Mouse (Mus musculus) frontal cortex, adult 2 months (tissue): ENCODE results near the gene Stx1b. TPM values are rescaled to one million over a fixed set of nuclear protein-coding genes. Genes with fewer than 3 reads are reported as not detected.

Source experiments
- DNase-seq, 2 experiments: peaks; one replicate each; pipeline ENCODE4 v3.0.0; 2022; ENCODE audit warnings: low spot score in 1 of 2; ENCODE audit errors: extremely low spot score in 1 of 2
- polyA plus RNA-seq: library from polyadenylated mRNA; depleted of rRNA; stranded (reverse); fragments of >200 nt; gene quantifications from 2 replicates; pipeline ENCODE4 v1.2.3, GENCODE M21; 2012

Stx1b gene
- polyA plus RNA-seq, 1 experiment, result 374 TPM

- DNase-seq, result no peak
Measured at GRCm38 (mm10) chr7:127817776-127818175, 6.6 kb downstream of the Stx1b start.

- no peak for DNase-seq
Measured at GRCm38 (mm10) chr7:127817053-127817452, 7.3 kb downstream of the Stx1b start.

GRCm38 (mm10) chr7:127815954-127816821 lies 8.2 kb downstream of the Stx1b start:
- peak; percentile 77 to 86 for DNase-seq

GRCm38 (mm10) chr7:127815116-127815665 lies 9.2 kb downstream of the Stx1b start:
- DNase-seq, result no peak

- peak; percentile 66 to 87 for DNase-seq
Measured at GRCm38 (mm10) chr7:127814241-127814921, 10.0 kb downstream of the Stx1b start.

- DNase-seq, result no peak
Measured at GRCm38 (mm10) chr7:127813821-127814220, 10.5 kb downstream of the Stx1b start.

- no peak for DNase-seq
Measured at GRCm38 (mm10) chr7:127812292-127812691, 12.1 kb downstream of the Stx1b start.

GRCm38 (mm10) chr7:127811240-127811639 lies 13.1 kb downstream of the Stx1b start:
- no peak for DNase-seq

GRCm38 (mm10) chr7:127810650-127811049 lies 13.7 kb downstream of the Stx1b start:
- no peak for DNase-seq

- no peak for DNase-seq
Measured at GRCm38 (mm10) chr7:127809846-127810245, 14.5 kb downstream of the Stx1b start.

GRCm38 (mm10) chr7:127808821-127809220 lies 15.5 kb downstream of the Stx1b start:
- no peak for DNase-seq

- DNase-seq, result peak in 1 of 2 experiments; percentile 55
Measured at GRCm38 (mm10) chr7:127802313-127802712, 22.0 kb downstream of the Stx1b start.

- DNase-seq, result peak in 1 of 2 experiments; percentile 34
Measured at GRCm38 (mm10) chr7:127801010-127801621, 23.2 kb downstream of the Stx1b start.

GRCm38 (mm10) chr7:127800435-127801009 lies 23.8 kb downstream of the Stx1b start, which contains the start of gene Hsd3b7:
Hsd3b7 (plus strand) TSS chr7:127800604.
- DNase-seq, result peak; percentile 67 to 92

- no peak for DNase-seq
Measured at GRCm38 (mm10) chr7:127799738-127800137, 24.6 kb downstream of the Stx1b start.

GRCm38 (mm10) chr7:127799211-127799610 lies 25.1 kb downstream of the Stx1b start:
- no peak for DNase-seq

- no peak for DNase-seq
Measured at GRCm38 (mm10) chr7:127798591-127798990, 25.8 kb downstream of the Stx1b start.

- DNase-seq, result no peak
Measured at GRCm38 (mm10) chr7:127797076-127797845, 27.1 kb downstream of the Stx1b start.

- DNase-seq, result no peak
Measured at GRCm38 (mm10) chr7:127785308-127785707, 39.0 kb downstream of the Stx1b start, which contains the start of gene Gm49388. Gm49388 (plus strand) TSS chr7:127785608.

- no peak for DNase-seq
Measured at GRCm38 (mm10) chr7:127778350-127778749, 46.0 kb downstream of the Stx1b start.
